Mouse (Mus musculus) effector memory CD4-positive, alpha-beta T cell, adult 7 months (primary cell): ENCODE measurements around the gene Fhl2. TPM values are rescaled to one million over a fixed set of nuclear protein-coding genes. Genes with fewer than 3 reads are reported as not detected.

Source experiments
- polyA plus RNA-seq: library from polyadenylated mRNA; unstranded; fragments of 100-300 nt; shearing (Covaris generic); gene quantifications from one replicate; pipeline ENCODE4 v1.2.1, GENCODE M21; 2017

Fhl2 gene
- polyA plus RNA-seq: 4.5 TPM

GRCm38 (mm10) chr1:43196661-43197241 is at the start of gene Fhl2:
Gene Fhl2, minus strand, starts transcription at chr1:43196984.

GRCm38 (mm10) chr1:43098031-43098984 is 98.5 kb downstream of the Fhl2 start, which contains the start of the genes Tgfbrap1 and AI597479:
Gene Tgfbrap1, minus strand, starts transcription at chr1:43098637.
Gene AI597479, plus strand, starts transcription at chr1:43098710.

Other genes starting within 250 kb of the Fhl2 start
- gene Gpr45, start 244.1 kb downstream of the Fhl2 start, polyA plus RNA-seq: not detected
- 11.4 TPM for gene Tgfbrap1, start 98.3 kb downstream of the Fhl2 start, polyA plus RNA-seq
- 13.2 TPM for gene AI597479, start 98.3 kb downstream of the Fhl2 start, polyA plus RNA-seq
- 53.7 TPM for gene Nck2, start 247.6 kb upstream of the Fhl2 start, polyA plus RNA-seq